Mouse (Mus musculus) megakaryocyte-erythroid progenitor cell, adult 5-6 weeks (primary cell): ENCODE measurements around the gene Slc17a9. TPM values are rescaled to one million over a fixed set of nuclear protein-coding genes. Genes with fewer than 3 reads are reported as not detected.
"Not testable (repeated sequence)": the region's sequence is repeated elsewhere in the genome, so short reads cannot be mapped to it uniquely, and the experiment has no call there.

ENCODE experiments used
- ATAC-seq: replicated peaks from 2 replicates; pipeline ENCODE4 v1.8.0; 2016; ENCODE audit warnings: mild to moderate bottlenecking, inconsistent platforms; ENCODE audit not compliant: severe bottlenecking, poor library complexity, low FRiP score, low TSS enrichment
- total RNA-seq, 2 experiments: library from RNA; stranded (forward) in 1 of 2; stranded (reverse) in 1 of 2; fragments of 200-1000, 215-1000 nt in 1 of 2; fragments of >200 nt in 1 of 2; fragmentation: Nextera tagmentation in 1 of 2; gene quantifications; 2 replicates each; pipeline ENCODE4 v1.2.3; 2014 to 2017

Slc17a9 gene
- total RNA-seq, 2 experiments from 2014 or later, result 2.8 to 16.4 TPM

DNA sequence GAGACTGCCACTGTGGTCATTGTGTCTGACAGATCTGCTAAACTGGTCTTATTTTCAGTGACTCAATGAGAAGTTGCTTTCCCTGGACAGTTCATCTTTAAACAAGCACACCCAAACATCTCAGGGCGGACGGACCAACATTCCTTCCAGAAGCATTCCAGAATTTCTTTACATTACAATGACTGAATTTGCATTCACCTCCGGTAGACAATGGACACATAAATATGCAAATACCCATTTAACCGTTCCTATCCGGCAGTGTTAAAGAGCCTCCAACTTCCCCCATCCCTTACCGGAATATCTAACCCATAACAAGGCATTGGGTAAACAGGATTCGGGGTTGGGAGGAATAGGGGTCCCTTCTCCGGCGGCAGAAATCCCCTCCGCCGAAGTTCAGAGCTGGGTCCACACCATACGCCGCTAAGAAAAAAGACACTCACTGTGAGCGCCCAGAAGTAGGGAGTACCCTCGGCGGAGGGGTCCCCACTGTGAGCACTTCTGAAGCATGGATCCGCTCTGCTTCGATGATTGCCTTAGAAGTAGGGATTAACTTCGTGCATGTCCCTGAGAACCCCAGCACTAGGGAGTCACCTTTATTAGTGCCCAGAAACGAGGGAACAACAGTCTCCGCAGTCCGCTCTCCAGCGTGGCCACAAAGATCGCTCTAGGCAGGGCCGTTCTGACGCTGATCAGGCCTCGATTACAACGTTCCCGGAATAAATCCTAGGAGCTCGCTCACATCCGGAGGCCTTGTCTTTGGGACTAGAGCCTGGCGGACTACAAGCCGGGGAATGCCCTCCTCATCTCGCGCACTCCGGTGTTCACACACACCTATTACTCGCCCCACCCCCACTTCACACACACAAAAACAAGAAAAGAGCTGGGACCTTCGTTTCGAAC, 15.8 kb upstream of the Slc17a9 start:
- 0 out of 2 replicates have a peak, but pooled peaks have one; percentile 1 for ATAC-seq

DNA sequence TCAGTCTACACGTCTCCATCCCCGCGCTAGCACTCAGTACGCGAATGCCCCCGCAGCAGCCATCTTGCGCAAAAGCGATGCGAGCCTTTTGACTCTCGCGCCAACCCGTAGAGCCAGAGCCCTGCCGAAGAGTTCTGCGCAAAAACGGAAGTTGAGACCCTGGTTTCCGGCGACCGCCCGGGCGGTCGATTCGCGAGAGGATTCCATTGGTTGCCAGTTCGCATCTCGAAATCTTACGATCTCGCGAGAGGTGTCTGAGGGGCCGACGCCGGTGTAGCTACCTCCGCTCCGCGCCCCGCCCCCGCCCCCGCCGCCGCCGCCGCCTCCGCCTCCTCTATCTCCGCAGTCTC, 15.2 kb upstream of the Slc17a9 start, which contains the start of the genes Dido1 and Gid8:
Dido1 (minus strand) TSS at position 77 of the 350 bp plus-strand sequence.
Gid8 (plus strand) TSS at position 195 of the 350 bp plus-strand sequence.
- ATAC-seq, result peak; percentile 66

DNA sequence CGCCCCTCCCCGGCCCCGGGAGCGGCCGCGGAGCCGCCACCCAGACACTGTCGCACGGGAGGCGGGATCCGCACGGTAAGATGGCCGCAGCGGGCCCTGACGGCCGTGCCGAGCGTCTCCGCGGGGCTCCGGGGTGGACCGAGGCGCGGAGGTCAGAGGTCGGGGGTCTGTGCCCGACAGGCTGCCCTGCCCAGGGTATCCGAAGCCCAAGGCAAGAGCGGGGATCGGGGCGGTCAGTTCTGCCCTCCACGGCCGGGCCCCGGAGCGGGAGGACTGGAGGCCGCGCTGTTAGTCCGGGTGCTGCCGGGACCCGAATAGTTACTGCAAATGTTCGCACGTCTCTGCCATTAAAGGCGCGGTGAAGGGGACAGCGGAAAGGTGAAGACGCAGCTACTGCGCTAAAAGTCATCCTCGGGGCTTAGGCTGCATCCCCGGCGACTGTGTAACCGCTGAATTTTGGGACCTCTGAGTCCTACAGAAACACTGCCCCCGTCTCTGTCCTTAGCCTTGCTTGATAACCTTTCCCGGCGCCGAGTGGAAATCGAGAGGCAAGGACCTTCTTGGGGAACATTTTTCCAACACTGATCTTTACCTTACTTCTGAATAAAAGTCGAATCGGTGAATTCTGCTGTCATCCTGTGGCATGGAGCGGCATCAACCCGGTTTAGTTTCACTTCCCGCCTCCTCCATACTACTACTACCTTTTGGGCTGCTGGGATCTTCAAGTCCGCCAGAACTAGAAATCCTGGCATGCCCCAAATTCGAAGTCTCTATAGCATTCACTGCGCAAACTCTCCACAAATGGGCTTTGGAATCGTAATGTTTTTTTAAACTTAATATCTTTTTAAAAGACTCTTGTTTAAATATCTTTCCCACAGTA, 14.5 kb upstream of the Slc17a9 start:
- no peak for ATAC-seq

DNA sequence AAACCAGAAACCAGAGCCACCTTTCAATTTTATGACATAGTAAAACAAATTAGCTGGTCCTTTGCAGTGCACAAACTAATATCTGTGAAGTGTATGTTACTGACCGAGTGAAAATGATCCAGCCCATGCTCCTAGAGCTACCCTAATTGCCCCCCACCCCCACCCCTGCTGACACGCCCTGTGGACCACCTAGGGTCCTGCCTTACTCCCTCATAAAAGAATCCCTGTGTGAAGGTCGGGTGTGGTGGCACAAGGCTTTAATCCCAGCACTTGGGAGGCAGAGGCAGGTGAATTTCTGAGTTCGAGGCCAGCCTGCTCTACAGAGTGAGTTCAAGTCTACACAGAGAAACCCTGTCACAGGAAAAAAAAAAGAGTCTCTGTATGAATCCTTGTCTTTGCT, 13.5 kb upstream of the Slc17a9 start:
- ATAC-seq, result no peak

DNA sequence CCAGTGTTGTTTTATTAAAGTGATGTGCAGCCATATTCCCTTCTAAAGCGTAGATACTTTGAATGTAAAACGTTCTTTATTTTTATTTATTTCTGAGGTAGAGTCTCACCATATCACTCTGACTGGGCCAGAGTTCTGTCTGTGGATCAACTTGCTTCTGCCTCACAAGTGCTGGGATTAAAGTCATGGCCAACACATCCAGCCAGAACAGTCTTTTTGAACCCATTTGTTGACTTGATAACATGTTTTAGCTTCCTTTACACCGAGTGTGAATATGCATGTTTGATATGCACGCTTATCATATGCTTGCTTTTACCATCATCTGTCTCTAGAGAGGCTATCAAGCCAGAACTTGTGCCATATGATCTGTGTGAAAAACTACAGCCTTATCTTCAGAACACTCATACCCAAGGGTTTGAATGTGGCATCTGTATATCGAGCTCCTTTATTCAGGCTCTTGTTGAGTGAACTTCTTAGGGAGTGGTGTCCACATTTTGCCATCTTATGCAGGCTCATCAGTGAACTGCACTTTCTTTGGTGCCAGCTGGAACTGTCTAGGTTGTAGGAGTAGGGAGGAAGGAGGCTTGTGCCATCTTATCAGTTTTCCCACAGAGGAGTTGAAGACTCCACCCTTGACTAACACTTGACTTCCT, 12.9 kb upstream of the Slc17a9 start:
- peak; percentile 87 for ATAC-seq

DNA sequence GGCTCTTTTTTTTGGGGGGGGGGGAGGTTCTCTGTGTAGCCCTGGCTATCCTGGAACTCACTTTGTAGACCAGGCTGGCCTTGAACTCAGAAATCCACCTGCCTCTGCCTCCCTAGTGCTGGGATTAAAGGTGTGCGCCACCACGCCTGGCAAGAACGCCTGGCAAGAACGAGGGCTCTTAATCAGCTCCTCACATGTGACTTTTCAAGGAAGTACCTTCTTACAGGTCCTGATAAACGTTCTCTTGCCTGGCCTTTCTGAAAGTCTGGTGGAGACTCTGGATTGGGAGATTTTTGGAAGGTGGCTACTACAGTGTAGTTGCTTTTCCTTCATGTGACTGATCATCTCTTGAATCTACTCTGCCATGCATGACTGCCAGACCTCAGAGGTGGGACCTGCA, 2.3 kb upstream of the Slc17a9 start:
- ATAC-seq, result not testable (repeated sequence)

DNA sequence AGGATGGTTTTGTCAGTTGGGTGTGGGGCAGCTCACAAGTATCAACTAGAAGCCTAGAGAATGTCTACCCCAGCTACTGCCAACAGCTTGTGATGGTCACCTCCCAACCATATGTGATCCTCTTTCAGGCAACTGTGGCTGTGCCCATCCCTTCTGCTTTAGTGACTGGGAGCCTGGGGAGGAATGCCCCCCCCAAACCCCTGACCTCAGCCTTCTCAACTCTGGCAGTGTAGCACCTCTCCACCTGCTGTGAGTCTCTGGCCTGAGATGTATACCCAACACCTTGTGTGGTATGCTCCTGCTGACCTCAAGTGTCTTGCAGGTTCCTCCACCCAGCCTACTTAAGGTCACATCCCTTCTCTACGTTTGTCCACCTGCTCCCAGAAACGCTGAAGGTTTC, 1.2 kb upstream of the Slc17a9 start:
- no peak for ATAC-seq

DNA sequence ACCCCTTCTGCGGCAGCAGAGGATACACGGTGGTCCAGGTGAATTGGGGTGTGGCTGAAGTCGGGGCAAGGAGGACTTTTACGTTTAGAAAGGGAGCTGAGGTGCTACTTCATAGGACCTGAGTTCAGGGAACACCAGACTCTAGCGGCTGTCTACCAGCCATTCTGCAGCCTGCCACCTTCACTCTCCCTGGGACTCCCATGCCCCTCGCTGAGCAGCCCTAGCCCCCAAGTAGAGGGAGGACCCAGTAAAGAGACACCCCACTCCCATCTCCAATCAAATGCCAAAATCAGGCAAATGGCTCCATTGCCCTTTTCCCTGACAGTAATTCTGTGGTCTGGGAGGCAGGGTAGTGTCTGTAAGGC, 333 bp downstream of the Slc17a9 start:
- peak; percentile 27 for ATAC-seq

DNA sequence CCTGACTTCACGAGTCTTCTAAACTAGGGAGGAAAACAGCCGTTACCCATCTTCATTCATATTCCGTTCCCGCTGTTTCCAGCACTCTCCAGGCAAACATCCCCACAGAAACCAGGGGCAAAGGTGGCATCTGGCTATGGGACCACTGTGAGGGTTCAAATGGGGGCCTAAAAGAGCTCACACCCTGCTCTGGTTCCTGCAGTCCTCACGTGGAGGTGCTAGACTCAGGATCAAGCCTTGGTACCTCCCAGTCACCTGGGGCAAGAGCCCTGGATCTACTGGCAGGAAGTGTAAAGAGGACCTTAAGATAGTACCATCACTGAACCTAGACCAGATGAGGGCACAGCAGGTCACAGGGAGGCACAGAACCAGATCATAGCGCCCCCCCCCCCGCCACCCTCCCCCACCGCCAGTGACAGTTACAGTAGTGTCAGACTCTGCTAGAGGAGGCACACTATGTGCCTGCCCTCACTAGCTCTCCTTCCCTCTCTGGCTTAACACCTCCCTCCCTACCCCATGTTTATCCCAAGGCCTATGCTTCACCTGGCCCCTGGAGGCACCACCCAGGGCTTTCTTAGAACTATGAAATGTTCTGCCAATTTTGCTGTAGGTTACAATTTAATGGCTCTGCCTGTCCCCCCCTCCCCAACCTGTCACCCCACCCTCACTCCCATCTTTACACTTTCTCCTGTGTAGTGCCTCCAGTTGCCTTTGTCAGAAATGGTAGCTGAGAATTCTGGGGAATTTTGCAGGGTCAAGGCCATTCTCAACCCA, 980 bp downstream of the Slc17a9 start:
- ATAC-seq, result 0 out of 2 replicates have a peak, but pooled peaks have one; percentile 5

DNA sequence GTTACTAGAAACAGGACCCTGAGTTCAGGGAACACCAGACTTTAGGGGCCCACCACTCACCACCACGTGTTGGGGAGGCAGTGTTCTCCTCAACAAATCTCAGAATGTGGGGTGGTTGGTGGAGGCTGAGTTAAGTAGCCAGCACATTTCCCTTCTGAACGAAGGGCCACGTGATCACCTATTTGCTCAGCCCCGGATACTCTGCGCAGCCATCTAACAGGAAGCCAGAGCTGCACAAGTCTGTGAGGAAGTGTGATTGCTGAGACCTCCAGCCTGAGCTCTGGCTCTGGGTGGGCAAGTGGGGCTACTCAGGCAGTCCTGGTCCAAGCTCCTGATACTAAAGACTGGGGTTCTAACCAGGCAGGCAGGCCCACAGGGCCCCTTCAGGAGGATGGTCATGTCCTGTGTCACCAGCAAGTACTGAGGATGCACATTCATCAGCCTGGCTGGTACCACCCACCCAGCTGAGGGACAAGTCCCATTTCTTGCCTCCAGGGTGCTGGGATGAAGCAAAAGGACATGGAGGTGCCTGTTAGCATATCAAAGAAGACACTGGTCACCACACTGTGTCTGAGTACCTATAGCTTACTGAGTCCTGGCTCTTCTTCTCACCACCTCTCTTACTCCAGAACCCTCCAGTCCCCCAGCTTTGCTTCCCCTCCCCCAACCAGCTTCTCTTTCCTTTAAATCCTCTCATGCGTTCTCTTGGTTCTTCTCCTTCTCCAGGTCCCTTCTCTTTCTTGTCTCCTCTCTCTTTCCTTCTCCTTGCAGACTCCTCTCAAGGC, 1.8 kb downstream of the Slc17a9 start:
- ATAC-seq, result 0 out of 2 replicates have a peak, but pooled peaks have one; percentile 23

DNA sequence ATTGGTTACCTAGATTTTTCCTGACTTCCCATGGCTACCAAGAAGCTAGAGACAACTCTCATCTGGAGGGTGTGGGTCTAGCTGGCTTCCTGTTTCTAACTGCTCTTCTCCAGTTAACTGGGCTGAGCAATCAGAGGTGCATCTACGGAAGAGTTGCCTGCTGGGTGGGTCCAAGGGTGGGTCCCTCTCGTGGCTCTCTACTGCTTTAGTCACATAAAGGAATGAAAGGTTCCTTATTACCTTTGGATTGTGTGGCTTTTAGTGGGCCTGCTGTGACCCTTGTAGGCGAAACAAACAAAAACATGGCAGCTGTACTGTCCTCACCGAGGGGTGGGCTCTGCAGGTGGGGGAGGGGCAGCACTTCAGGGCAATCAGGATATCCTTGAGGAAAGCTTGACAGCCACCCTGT, 2.6 kb downstream of the Slc17a9 start:
- ATAC-seq, result no peak

DNA sequence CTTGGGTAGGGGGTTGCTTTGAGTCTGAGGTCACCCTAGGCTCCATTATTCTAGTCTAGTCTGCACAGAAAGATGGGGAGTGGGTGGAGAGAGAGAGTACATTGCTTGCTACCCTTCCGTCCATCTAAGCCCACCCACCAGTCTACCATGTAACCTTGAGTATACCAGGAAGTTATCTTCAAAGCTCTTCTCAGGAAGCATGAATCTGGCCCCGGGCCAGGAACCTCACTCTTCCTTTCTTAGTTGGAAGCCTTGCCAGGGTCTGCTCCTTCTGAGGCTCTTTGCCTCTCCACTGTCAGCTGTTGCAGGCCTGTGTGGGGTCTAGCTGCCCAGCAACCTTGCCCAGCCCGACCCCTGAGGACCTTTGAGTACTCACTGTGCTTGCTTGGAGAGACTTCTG, 6.0 kb downstream of the Slc17a9 start:
- no peak for ATAC-seq

DNA sequence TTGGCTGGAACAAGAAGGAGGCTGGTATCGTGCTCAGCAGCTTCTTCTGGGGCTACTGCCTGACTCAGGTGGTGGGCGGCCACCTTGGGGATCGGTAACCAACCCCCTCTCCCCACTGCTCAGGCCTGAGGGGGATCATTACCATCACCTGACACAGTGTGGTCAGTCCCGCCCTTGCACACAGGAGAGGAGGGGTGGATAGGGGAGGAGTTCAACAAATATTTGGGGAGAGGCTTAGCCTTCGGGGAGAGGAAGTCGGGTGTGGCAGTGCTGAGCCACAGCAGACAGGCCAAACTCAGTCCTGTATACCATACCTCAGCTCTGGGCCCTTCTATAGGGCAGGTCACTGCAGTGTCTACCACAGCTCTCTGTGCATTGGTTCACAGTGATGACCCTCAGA, 6.9 kb downstream of the Slc17a9 start:
- ATAC-seq, result peak; percentile 68

DNA sequence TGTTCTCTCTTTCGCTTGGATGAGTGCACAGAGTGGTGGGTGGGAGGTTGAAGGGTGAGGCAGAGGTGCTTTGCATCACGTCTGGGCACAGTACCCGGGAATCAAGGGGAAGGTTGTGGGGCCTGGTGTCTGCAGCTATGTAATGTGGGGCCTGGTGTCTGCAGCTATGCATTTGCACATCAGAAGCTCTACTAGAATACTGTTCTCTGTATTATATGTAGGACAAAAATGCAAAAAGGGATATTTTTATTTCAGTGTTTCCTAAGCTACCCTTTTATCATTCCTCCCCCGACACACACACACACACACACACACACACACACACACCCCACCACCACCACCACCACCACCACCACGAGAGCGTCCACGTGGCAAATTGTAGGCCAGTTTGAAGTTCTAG, 10.2 kb downstream of the Slc17a9 start:
- ATAC-seq, result no peak

DNA sequence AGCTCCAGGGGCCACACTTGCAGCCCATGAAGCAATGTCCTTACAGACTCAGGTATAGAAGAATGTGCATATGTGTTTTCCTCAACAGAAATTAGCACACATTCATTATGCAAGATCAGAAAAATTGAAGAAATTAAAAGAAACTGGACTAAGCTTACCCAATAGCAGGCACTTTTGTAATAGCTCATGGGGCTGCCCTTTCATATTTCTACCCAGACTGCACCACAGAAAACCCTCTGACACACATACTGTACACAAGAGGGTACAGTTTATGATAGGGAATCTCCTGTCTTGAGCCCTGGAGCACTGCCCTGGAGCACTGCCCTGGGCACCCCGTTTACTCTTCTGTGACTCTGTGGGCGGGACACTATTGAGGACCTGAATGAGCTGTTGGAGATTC, 12.9 kb downstream of the Slc17a9 start:
- ATAC-seq, result no peak

DNA sequence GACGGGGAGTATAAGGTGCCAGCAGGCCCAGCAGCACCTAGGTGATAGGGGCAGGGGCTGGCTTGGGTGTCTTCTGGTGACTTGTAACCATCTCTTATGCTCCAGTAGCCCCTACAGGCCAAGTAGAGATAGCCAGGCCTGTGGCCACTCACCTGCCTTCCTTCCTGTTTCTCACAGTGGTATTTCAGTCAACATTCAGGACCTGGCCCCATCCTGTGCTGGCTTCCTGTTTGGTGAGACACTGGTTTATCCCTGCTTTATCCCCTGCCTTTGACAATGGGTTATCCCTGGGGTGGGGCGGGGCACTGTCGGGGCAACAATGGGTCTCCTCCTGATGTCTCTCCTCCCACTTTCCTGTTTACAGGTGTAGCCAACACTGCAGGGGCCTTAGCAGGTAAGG, 15.3 kb downstream of the Slc17a9 start:
- ATAC-seq, result no peak

DNA sequence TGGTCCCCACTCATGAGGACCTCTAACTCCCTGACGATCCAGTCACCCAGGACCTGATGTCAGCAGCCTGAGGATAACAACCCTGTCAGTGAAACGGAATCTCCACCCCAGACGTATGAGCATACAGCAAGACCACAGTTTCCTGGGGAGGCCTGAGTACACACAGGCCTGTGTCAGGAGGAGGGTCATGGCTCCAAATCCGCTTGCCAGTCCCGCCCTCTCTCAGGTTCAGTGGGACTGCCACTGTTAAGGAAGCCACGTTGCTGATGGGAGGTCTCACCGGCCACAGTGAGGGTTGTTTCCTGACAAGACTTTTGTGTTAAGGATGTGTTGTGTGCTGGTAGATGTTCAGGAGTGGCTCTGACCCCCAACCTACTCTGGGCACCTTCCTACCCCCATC, 16.4 kb downstream of the Slc17a9 start:
- no peak for ATAC-seq

DNA sequence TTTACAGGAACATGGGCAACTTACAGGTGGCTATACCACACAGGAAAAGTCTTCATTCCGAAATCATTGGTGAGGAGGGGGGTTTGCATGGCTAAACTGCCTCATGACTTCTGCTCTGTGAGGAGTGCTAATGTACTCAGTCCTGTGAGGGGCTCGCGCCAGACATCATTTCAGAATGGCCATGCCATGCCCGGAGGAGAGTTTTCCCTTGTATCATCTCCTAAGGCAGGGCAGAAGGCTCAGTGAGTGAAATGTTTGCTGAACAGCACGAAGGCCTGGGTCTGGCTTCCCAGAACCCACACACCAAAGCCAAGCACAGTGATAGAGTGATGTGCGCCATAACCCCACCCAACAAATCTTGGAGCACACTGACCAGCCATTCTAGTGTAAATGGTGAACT, 17.8 kb downstream of the Slc17a9 start:
- no peak for ATAC-seq
